Mouse (Mus musculus): ENCODE data around the gene Pcnx. TPM values are rescaled to one million over a fixed set of nuclear protein-coding genes. Genes with fewer than 3 reads are reported as not detected.
A peak's percentile ranks its signal among the peaks of the same experiment; 100 is the strongest.

Gene Pcnx
- polyA plus RNA-seq, 1 experiment from 2014 or later: 9.0 TPM

GRCm38 (mm10) chr12:81869205-81869940 is 9.6 kb downstream of the Pcnx start:
- Histone ChIP-seq H3K9ac (no peak overlapping the region), H3K9me3 (no peaks in the 10 kb centered on the region), H3K4me1 (peaks cover 86% of the 10 kb centered on the region), H3K27me3 (replicated peaks) (no peaks in the 10 kb centered on the region), H3K27ac (replicated peaks) (peak overlapping the region; percentile 53; the same call in 1 of the 2 replicates), H3K36me3 (no peaks in the 10 kb centered on the region), H3K4me2 (no peak overlapping the region; the same call in 1 of the 2 replicates), H3K4me3 (no peak overlapping the region)
- no peak for ATAC-seq (ENCODE audit: extremely low read depth, insufficient number of reproducible peaks, low FRiP score, low TSS enrichment)
- 60% methylated on average over 3 of the region's 3 CpGs for WGBS

- H3K27ac ChIP-seq (replicated peaks): no peak overlapping the region
- H3K27me3 ChIP-seq (replicated peaks): no peaks in the 10 kb centered on the region
- H3K9me3 ChIP-seq: peaks cover 8% of the 10 kb centered on the region; the same call in 1 of the 2 replicates
- peaks cover 56% of the 10 kb centered on the region for H3K4me1 ChIP-seq
- H3K9ac ChIP-seq: no peak overlapping the region
- no peaks in the 10 kb centered on the region for H3K36me3 ChIP-seq
- no peak for ATAC-seq (ENCODE audit: extremely low read depth, insufficient number of reproducible peaks, low FRiP score, low TSS enrichment)
- 71% methylated on average over 4 of the region's 4 CpGs for WGBS
- no peak overlapping the region for H3K4me2 ChIP-seq
- no peak overlapping the region for H3K4me3 ChIP-seq
These were observed 13.5 kb downstream of the Pcnx start for GRCm38 (mm10) chr12:81873345-81873744.

- H3K9me3 ChIP-seq: peaks cover 8% of the 10 kb centered on the region; the same call in 1 of the 2 replicates
- no peaks in the 10 kb centered on the region for H3K27me3 ChIP-seq (replicated peaks)
- no peak overlapping the region for H3K4me3 ChIP-seq
- peaks cover 3% of the 10 kb centered on the region; the same call in 1 of the 2 replicates for H3K36me3 ChIP-seq
- no peak overlapping the region for H3K4me2 ChIP-seq
- H3K4me1 ChIP-seq: peaks cover 21% of the 10 kb centered on the region
- no peak overlapping the region for H3K27ac ChIP-seq (replicated peaks)
- 94% methylated on average over 3 of the region's 3 CpGs for WGBS
- no peak for ATAC-seq (ENCODE audit: extremely low read depth, insufficient number of reproducible peaks, low FRiP score, low TSS enrichment)
- H3K9ac ChIP-seq: no peak overlapping the region
These were observed 20.3 kb downstream of the Pcnx start for GRCm38 (mm10) chr12:81880161-81880560.

- H3K27me3 ChIP-seq (replicated peaks): no peaks in the 10 kb centered on the region
- H3K9me3 ChIP-seq: no peaks in the 10 kb centered on the region
- no peak overlapping the region for H3K4me3 ChIP-seq
- no peak overlapping the region for H3K9ac ChIP-seq
- peaks cover 48% of the 10 kb centered on the region for H3K4me1 ChIP-seq
- H3K4me2 ChIP-seq: no peak overlapping the region
- peaks cover 3% of the 10 kb centered on the region; the same call in 1 of the 2 replicates for H3K36me3 ChIP-seq
- WGBS: 59% methylated on average over 11 of the region's 11 CpGs
- no peak overlapping the region for H3K27ac ChIP-seq (replicated peaks)
- no peak for ATAC-seq (ENCODE audit: extremely low read depth, insufficient number of reproducible peaks, low FRiP score, low TSS enrichment)
These were observed 23.7 kb downstream of the Pcnx start for GRCm38 (mm10) chr12:81883255-81884106.

- Histone ChIP-seq H3K27ac (replicated peaks) (no peak overlapping the region), H3K9ac (no peak overlapping the region), H3K9me3 (no peaks in the 10 kb centered on the region), H3K36me3 (peaks cover under 1% of the 10 kb centered on the region; the same call in 1 of the 2 replicates), H3K4me3 (no peak overlapping the region), H3K27me3 (replicated peaks) (no peaks in the 10 kb centered on the region), H3K4me2 (no peak overlapping the region), H3K4me1 (peaks cover 48% of the 10 kb centered on the region)
- WGBS: 68% methylated on average over 3 of the region's 3 CpGs
- no peak for ATAC-seq (ENCODE audit: extremely low read depth, insufficient number of reproducible peaks, low FRiP score, low TSS enrichment)
These were observed 24.2 kb downstream of the Pcnx start for GRCm38 (mm10) chr12:81884107-81884398.

GRCm38 (mm10) chr12:81884983-81885382 is 25.2 kb downstream of the Pcnx start:
- Histone ChIP-seq H3K27ac (replicated peaks) (no peak overlapping the region), H3K36me3 (no peaks in the 10 kb centered on the region), H3K27me3 (replicated peaks) (no peaks in the 10 kb centered on the region), H3K9ac (no peak overlapping the region), H3K4me2 (no peak overlapping the region), H3K4me3 (no peak overlapping the region), H3K4me1 (peaks cover 50% of the 10 kb centered on the region), H3K9me3 (no peaks in the 10 kb centered on the region)
- ATAC-seq (ENCODE audit: extremely low read depth, insufficient number of reproducible peaks, low FRiP score, low TSS enrichment): no peak
- 69% methylated on average over 5 of the region's 5 CpGs for WGBS

- H3K4me3 ChIP-seq: no peak overlapping the region
- no peak for ATAC-seq (ENCODE audit: extremely low read depth, insufficient number of reproducible peaks, low FRiP score, low TSS enrichment)
- H3K36me3 ChIP-seq: no peaks in the 10 kb centered on the region
- no peak overlapping the region for H3K27ac ChIP-seq (replicated peaks)
- no peaks in the 10 kb centered on the region for H3K9me3 ChIP-seq
- H3K4me2 ChIP-seq: no peak overlapping the region
- H3K27me3 ChIP-seq (replicated peaks): no peaks in the 10 kb centered on the region
- peaks cover 54% of the 10 kb centered on the region for H3K4me1 ChIP-seq
- WGBS: 13% methylated on average over 4 of the region's 4 CpGs
- no peak overlapping the region for H3K9ac ChIP-seq
These were observed 26.2 kb downstream of the Pcnx start for GRCm38 (mm10) chr12:81885982-81886381.

GRCm38 (mm10) chr12:81888954-81889353 is 29.1 kb downstream of the Pcnx start:
- H3K27me3 ChIP-seq (replicated peaks): no peaks in the 10 kb centered on the region
- H3K4me3 ChIP-seq: no peak overlapping the region
- no peak for ATAC-seq (ENCODE audit: extremely low read depth, insufficient number of reproducible peaks, low FRiP score, low TSS enrichment)
- no peak overlapping the region for H3K4me2 ChIP-seq
- 89% methylated on average over 5 of the region's 5 CpGs for WGBS
- no peak overlapping the region for H3K27ac ChIP-seq (replicated peaks)
- H3K4me1 ChIP-seq: peaks cover 53% of the 10 kb centered on the region
- H3K36me3 ChIP-seq: no peaks in the 10 kb centered on the region
- H3K9ac ChIP-seq: no peak overlapping the region
- no peaks in the 10 kb centered on the region for H3K9me3 ChIP-seq

- Histone ChIP-seq H3K9ac (no peak overlapping the region), H3K4me3 (no peak overlapping the region), H3K36me3 (peaks cover 21% of the 10 kb centered on the region), H3K4me1 (peaks cover 26% of the 10 kb centered on the region), H3K27me3 (replicated peaks) (no peaks in the 10 kb centered on the region), H3K9me3 (no peaks in the 10 kb centered on the region), H3K4me2 (no peak overlapping the region), H3K27ac (replicated peaks) (no peak overlapping the region)
- ATAC-seq (ENCODE audit: extremely low read depth, insufficient number of reproducible peaks, low FRiP score, low TSS enrichment): no peak
- 60% methylated on average over 1 of the region's 1 CpGs for WGBS
These were observed 32.1 kb downstream of the Pcnx start for GRCm38 (mm10) chr12:81891946-81892345.

- Histone ChIP-seq H3K4me3 (no peak overlapping the region), H3K4me2 (no peak overlapping the region), H3K27me3 (replicated peaks) (no peaks in the 10 kb centered on the region), H3K4me1 (peaks cover 20% of the 10 kb centered on the region), H3K9me3 (no peaks in the 10 kb centered on the region), H3K36me3 (peaks cover 43% of the 10 kb centered on the region), H3K27ac (replicated peaks) (no peak overlapping the region), H3K9ac (no peak overlapping the region)
- ATAC-seq (ENCODE audit: extremely low read depth, insufficient number of reproducible peaks, low FRiP score, low TSS enrichment): no peak
- 81% methylated on average over 5 of the region's 5 CpGs for WGBS
These were observed 34.5 kb downstream of the Pcnx start for GRCm38 (mm10) chr12:81894311-81894710.

GRCm38 (mm10) chr12:81895986-81896385 is 36.2 kb downstream of the Pcnx start:
- peaks cover 14% of the 10 kb centered on the region for H3K4me1 ChIP-seq
- ATAC-seq (ENCODE audit: extremely low read depth, insufficient number of reproducible peaks, low FRiP score, low TSS enrichment): no peak
- H3K36me3 ChIP-seq: peaks cover 43% of the 10 kb centered on the region
- H3K4me2 ChIP-seq: no peak overlapping the region
- no peaks in the 10 kb centered on the region for H3K9me3 ChIP-seq
- H3K27ac ChIP-seq (replicated peaks): no peak overlapping the region
- WGBS: 92% methylated on average over 6 of the region's 6 CpGs
- H3K27me3 ChIP-seq (replicated peaks): no peaks in the 10 kb centered on the region
- no peak overlapping the region for H3K9ac ChIP-seq
- no peak overlapping the region for H3K4me3 ChIP-seq

All from heart, embryonic 13.5 days (tissue).